Mouse (Mus musculus) CH12F3 (cell line): ENCODE results near the gene Snx14.

Source experiments
- in situ Hi-C: fragments of 300-500 bp; cut with MboI; formaldehyde crosslinking; loops from 2 replicates; pipeline ENCODE4 v1.14.3; 2020; ENCODE audit warnings: low sequenced_read_pairs

Gene Snx14

DNA sequence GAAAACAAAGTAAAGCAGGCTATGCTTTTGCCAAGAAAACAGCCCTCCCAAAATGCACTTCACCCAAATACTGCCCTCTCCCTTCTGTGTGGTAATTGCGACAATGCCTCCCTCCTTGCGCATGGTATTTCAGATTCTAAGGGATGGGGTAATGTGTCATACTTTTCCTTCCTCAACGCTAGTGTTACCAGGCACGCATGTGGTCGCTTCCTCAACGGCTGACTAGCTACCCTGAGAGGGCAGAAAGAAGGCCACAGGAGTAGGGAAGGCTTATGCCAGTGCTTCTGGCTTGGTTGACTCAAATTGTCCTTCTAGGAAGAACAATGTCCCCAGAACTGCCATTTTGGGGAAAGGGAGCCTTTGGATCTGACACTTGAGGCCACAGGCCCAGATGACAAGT is 90.1 kb downstream of the Snx14 start:
- in situ Hi-C loops = no loop called here

- in situ Hi-C loops = no loop called here
Measured at GRCm38 (mm10) chr9:88346857-88347256, 91.9 kb downstream of the Snx14 start.

- in situ Hi-C loops = no loop called here
Measured at GRCm38 (mm10) chr9:88344424-88344823, 94.3 kb downstream of the Snx14 start.

DNA sequence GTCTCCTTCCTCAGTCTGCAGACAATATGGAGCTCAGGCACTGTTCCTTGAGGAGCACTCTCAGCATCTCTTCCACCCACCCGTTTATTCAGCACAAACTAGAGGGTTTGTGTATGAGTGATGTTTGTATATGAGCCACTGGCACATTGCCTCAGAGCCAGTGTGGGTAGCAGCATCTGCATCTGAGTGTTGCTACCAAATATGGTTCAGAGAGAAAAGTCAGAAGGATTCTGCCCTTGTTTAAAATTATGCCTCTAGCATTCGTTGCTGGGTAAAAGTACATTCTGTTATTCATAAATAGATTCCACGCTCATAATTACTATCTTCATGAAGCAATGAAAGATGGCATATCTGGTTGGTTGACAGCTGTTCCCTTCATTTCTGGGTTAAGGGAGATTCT is 96.1 kb downstream of the Snx14 start:
- in situ Hi-C loops = no loop called here

GRCm38 (mm10) chr9:88342241-88342640 is 96.5 kb downstream of the Snx14 start:
- in situ Hi-C loops = no loop called here

DNA sequence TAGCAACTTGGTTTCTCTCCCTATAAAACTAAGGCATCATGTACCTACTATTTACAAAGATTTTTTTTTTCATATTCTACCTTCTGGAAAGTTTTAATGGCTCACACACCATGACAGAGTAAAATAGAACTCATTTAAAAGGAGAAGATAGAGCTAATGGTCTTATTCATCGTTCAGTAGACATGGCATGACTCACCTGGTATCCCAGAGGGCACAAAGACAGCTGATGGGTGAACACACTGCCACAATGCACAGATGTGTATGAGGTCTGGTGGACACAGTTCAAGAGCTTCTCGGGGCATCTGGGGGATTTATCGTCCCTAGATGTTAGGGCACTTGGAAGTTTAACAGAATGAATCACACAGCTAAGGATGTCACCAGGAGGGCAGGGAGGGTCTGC is 97.9 kb downstream of the Snx14 start:
- in situ Hi-C loops = no loop called here

- in situ Hi-C loops = no loop called here
Measured at GRCm38 (mm10) chr9:88335839-88336238, 102.9 kb downstream of the Snx14 start.

GRCm38 (mm10) chr9:88332447-88332846 is 106.3 kb downstream of the Snx14 start:
- in situ Hi-C loops = no loop called here

GRCm38 (mm10) chr9:88330316-88330715 is 108.4 kb downstream of the Snx14 start:
- in situ Hi-C loops = no loop called here

DNA sequence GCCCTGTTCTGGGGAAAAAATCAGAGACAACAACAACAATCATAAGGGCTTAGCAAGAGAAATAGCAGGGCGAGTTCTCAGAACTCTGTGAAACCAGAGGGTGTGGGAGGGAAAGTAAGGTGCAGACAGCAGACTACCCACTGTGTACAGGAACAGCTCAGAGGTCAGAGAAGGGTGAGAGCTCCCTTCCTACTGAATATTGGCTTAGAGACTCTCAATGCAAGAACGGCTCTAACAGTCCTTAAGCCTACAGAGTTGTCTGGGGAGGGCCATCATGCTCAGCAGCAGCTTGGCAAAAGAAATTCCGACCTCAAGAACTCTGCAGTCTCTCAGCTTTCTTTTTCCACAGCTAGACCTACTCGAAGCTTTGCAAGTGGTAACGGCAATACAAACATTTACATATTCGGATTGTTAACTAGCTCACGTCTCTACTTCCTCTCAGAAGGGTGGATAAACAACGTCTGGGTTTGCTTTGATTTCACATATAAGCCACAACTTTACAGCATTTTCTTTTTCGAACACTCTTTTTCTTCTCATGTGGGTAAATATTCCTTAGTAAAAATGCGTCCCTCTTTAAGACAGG is 109.5 kb downstream of the Snx14 start:
- in situ Hi-C loops = no loop called here

GRCm38 (mm10) chr9:88328666-88329065 is 110.1 kb downstream of the Snx14 start:
- in situ Hi-C loops = no loop called here

GRCm38 (mm10) chr9:88326930-88327901 is 111.5 kb downstream of the Snx14 start, which contains the start of gene Nt5e:
Nt5e (plus strand) TSS chr9:88327197.
- in situ Hi-C loops = no loop called here
